Mouse (Mus musculus) olfactory bulb, adult 2 months (tissue): ENCODE measurements around the gene Pxmp2.

Source experiments
- CTCF ChIP-seq: fragments of 200-500 bp; IDR thresholded peaks from 2 replicates; pipeline ENCODE4 v1.5.1; 2012; ENCODE audit warnings: low read depth, mild to moderate bottlenecking, low read length, moderate library complexity; ENCODE audit not compliant: insufficient read depth
- POLR2A ChIP-seq: fragments of 200-500 bp; IDR thresholded peaks from 2 replicates; pipeline ENCODE4 v1.6.1; 2012; ENCODE audit warnings: mild to moderate bottlenecking, low read depth, low read length, moderate library complexity; ENCODE audit not compliant: insufficient read depth

GRCm38 (mm10) chr5:110287084-110287475 is 1.1 kb upstream of the Pxmp2 start:
- TF ChIP-seq POLR2A (no peak), CTCF (no peak)
